In the genomic region with DNA sequence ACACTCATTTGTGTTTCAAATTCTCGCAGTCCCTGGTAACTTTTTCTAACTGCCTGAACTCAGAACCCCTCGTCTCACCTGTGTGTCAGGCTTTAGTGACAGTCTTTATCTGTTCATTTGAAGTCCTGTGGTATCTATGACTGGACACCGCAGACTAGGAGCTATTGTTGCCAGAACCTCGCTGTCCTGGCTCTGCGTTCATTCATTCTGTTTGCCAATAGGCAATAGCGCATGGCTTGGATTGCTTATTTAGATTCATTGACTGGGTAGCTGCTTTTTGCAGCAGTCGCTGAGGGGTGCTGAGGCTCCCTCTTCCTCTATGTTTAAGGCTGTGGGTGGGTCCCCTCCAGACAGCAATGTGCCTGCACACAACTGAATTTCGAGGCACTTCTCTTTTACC, we compare ENCODE assay signal across 23 mouse cellular contexts.
DNase-seq lines count a peak whose midpoint lies in the region; ATAC-seq and TF ChIP-seq lines count a peak whose summit lies in the region.
"Had no signal": no experiment of that assay in that cellular context is flagged by ENCODE, and none has a peak within 500 bp of the region (broad histone marks: within the 10 kb centered on the region; RNA-seq: fewer than 3 reads in every experiment).

No protein-coding gene starts in this region.

- intact Hi-C loops in left cerebral cortex, adult 2 months (cut with DNase I) = no loop called here

- peak overlapping the region; percentile 69 for H3K27ac ChIP-seq in forebrain, embryonic 10.5 days
- H3K27ac ChIP-seq in forebrain, embryonic 11.5 days (ENCODE audit: low read depth, low read length) = no peak overlapping the region
- no peak overlapping the region for H3K27ac ChIP-seq in midbrain, embryonic 11.5 days (ENCODE audit: low read depth, low read length)
- H3K27ac ChIP-seq in midbrain, embryonic 14.5 days (replicated peaks; ENCODE audit: low read depth, low read length) = no peak overlapping the region
- no peak overlapping the region for H3K27ac ChIP-seq in left cerebral cortex, adult 2 months
- H3K27ac ChIP-seq: forebrain, embryonic 13.5 days; forebrain, embryonic 15.5 days had no signal

- peaks cover 36% of the 10 kb centered on the region for H3K27me3 ChIP-seq in forebrain, embryonic 10.5 days (ENCODE audit: poor library complexity, severe bottlenecking)
- H3K27me3 ChIP-seq in forebrain, embryonic 11.5 days (ENCODE audit: control insufficient read depth, insufficient read depth, low read length) = no peaks in the 10 kb centered on the region
- no peaks in the 10 kb centered on the region for H3K27me3 ChIP-seq in midbrain, embryonic 11.5 days (ENCODE audit: control insufficient read depth, insufficient read depth, low read length)
- H3K27me3 ChIP-seq in midbrain, embryonic 14.5 days (ENCODE audit: control insufficient read depth, insufficient read depth, low read length) = no peaks in the 10 kb centered on the region
- H3K27me3 ChIP-seq: CH12.LX; forebrain, embryonic 15.5 days; Patski had no signal

- H3K4me3 ChIP-seq in forebrain, embryonic 10.5 days = no peak overlapping the region
- no peak overlapping the region for H3K4me3 ChIP-seq in forebrain, embryonic 11.5 days (ENCODE audit: low read depth, low read length)
- H3K4me3 ChIP-seq in midbrain, embryonic 11.5 days (ENCODE audit: low read depth, low read length) = no peak overlapping the region
- H3K4me3 ChIP-seq in midbrain, embryonic 14.5 days (replicated peaks; ENCODE audit: low read depth, low read length) = no peak overlapping the region
- H3K4me3 ChIP-seq in left cerebral cortex, adult 2 months = no peak overlapping the region
- H3K4me3 ChIP-seq: forebrain, embryonic 13.5 days; forebrain, embryonic 15.5 days had no signal

- H3K36me3 ChIP-seq in forebrain, embryonic 10.5 days (replicated peaks) = no peaks in the 10 kb centered on the region
- H3K36me3 ChIP-seq in forebrain, embryonic 11.5 days (ENCODE audit: control insufficient read depth, insufficient read depth, low read length) = no peaks in the 10 kb centered on the region
- H3K36me3 ChIP-seq in midbrain, embryonic 11.5 days (ENCODE audit: control insufficient read depth, insufficient read depth, low read length) = no peaks in the 10 kb centered on the region
- H3K36me3 ChIP-seq in midbrain, embryonic 14.5 days (ENCODE audit: control insufficient read depth, insufficient read depth, low read length) = no peaks in the 10 kb centered on the region
- H3K36me3 ChIP-seq: forebrain, embryonic 15.5 days; G1E had no signal

- DNase-seq in cerebellum, postnatal 10 days = peak; percentile 52 to 64
- DNase-seq in cerebellum, postnatal 4 days (ENCODE audit: low spot score in 2 of 2) = no peak
- DNase-seq in forebrain, embryonic 10.5 days (ENCODE audit: extremely low spot score, low spot score) = no peak
- DNase-seq in forebrain, embryonic 11.5 days (ENCODE audit: low spot score) = no peak
- DNase-seq in midbrain, embryonic 11.5 days (ENCODE audit: low spot score, missing footprints) = no peak
- DNase-seq in midbrain, embryonic 14.5 days = no peak
- DNase-seq in left cerebral cortex, adult 2 months (ENCODE audit: extremely low spot score in 1 of 2, low spot score in 2 of 2) = no peak
- DNase-seq: adrenal gland, adult 8-10 months; adrenal gland, postnatal 14 days; adrenal gland, postnatal 36 days; B cell, adult 2 months; cerebellum, adult 11-12 months; cerebellum, adult 8-10 months; cerebellum, adult 9-11 months; cerebellum, postnatal 36 days; forebrain, postnatal 0 days had no signal

- no peak overlapping the region for H3K9ac ChIP-seq in forebrain, embryonic 11.5 days (ENCODE audit: low read length)
- no peak overlapping the region; the same call in 1 of the 2 replicates for H3K9ac ChIP-seq in midbrain, embryonic 11.5 days (ENCODE audit: low read length)
- no peak overlapping the region for H3K9ac ChIP-seq in midbrain, embryonic 14.5 days (replicated peaks; ENCODE audit: low read length)
- H3K9ac ChIP-seq: forebrain, embryonic 13.5 days; forebrain, embryonic 15.5 days; forebrain, postnatal 0 days had no signal

- ATAC-seq in forebrain, embryonic 11.5 days (replicated peaks; ENCODE audit: low FRiP score) = no peak
- peak; percentile 38; the same call in 1 of the 2 replicates for ATAC-seq in midbrain, embryonic 11.5 days (ENCODE audit: low FRiP score)
- ATAC-seq in midbrain, embryonic 14.5 days (ENCODE audit: low FRiP score, low TSS enrichment) = no peak
- ATAC-seq: activated CD4-positive, CD25-positive, alpha-beta regulatory T cell, adult 4 months; CD4-positive, CD25-positive, alpha-beta regulatory T cell, adult 4 months; forebrain, embryonic 13.5 days; forebrain, embryonic 15.5 days; forebrain, postnatal 0 days; Patski had no signal

- H3K4me1 ChIP-seq in forebrain, embryonic 10.5 days = peaks cover 46% of the 10 kb centered on the region
- H3K4me1 ChIP-seq in forebrain, embryonic 11.5 days (replicated peaks; ENCODE audit: control insufficient read depth, insufficient read depth, low read length) = peaks cover 2% of the 10 kb centered on the region; the same call in 1 of the 2 replicates
- peaks cover 16% of the 10 kb centered on the region for H3K4me1 ChIP-seq in midbrain, embryonic 11.5 days (ENCODE audit: control insufficient read depth, insufficient read depth, low read length)
- H3K4me1 ChIP-seq in midbrain, embryonic 14.5 days (ENCODE audit: control insufficient read depth, insufficient read depth, low read length) = peaks cover 19% of the 10 kb centered on the region

- H3K9me3 ChIP-seq in forebrain, embryonic 10.5 days = no peaks in the 10 kb centered on the region
- H3K9me3 ChIP-seq in forebrain, embryonic 11.5 days (ENCODE audit: control insufficient read depth, low read length) = no peaks in the 10 kb centered on the region
- H3K9me3 ChIP-seq in midbrain, embryonic 11.5 days (ENCODE audit: control insufficient read depth, low read length) = no peaks in the 10 kb centered on the region
- no peaks in the 10 kb centered on the region for H3K9me3 ChIP-seq in midbrain, embryonic 14.5 days (ENCODE audit: control insufficient read depth, low read length)
- H3K9me3 ChIP-seq: forebrain, embryonic 13.5 days; forebrain, embryonic 15.5 days had no signal

- WGBS in forebrain, embryonic 10.5 days = 46% methylated on average over 8 of the region's 8 CpGs
- WGBS in forebrain, embryonic 11.5 days = 39% methylated on average over 8 of the region's 8 CpGs
- 39% methylated on average over 8 of the region's 8 CpGs for WGBS in midbrain, embryonic 11.5 days
- 26% methylated on average over 8 of the region's 8 CpGs for WGBS in midbrain, embryonic 14.5 days

- H3K4me2 ChIP-seq in forebrain, embryonic 11.5 days (ENCODE audit: low read depth, low read length, severe bottlenecking) = no peak overlapping the region
- no peak overlapping the region for H3K4me2 ChIP-seq in midbrain, embryonic 11.5 days
- H3K4me2 ChIP-seq in midbrain, embryonic 14.5 days (ENCODE audit: low read length) = no peak overlapping the region
- H3K4me2 ChIP-seq: forebrain, embryonic 15.5 days had no signal

- no peak for TF ChIP-seq CTCF in left cerebral cortex, adult 2 months (IDR thresholded peaks at IDR 0.05)

Comparison
In these comparisons a context has a peak if more than half of its experiments do, and no peak if none do; other contexts are left out.
1. DNase-seq: peak in cerebellum, postnatal 10 days (2 of 2); none in cerebellum, postnatal 4 days (0 of 2), forebrain, embryonic 10.5 days (single experiment), forebrain, embryonic 11.5 days (single experiment), midbrain, embryonic 11.5 days (single experiment), midbrain, embryonic 14.5 days (single experiment) and left cerebral cortex, adult 2 months (0 of 2).